Mouse (Mus musculus) embryonic fibroblast, embryonic 13.5 days (primary cell): ENCODE measurements around the gene Pmpca.

Experiments used
- CTCF ChIP-seq: IDR thresholded peaks from 2 replicates; pipeline ENCODE4 v1.5.1; 2011; ENCODE audit warnings: mild to moderate bottlenecking, control low read depth, low read length, moderate library complexity, borderline replicate concordance; ENCODE audit not compliant: insufficient read depth
- POLR2A ChIP-seq: IDR thresholded peaks from 2 replicates; pipeline ENCODE4 v1.6.1; 2011; ENCODE audit warnings: low read depth, mild to moderate bottlenecking, control low read depth, low read length, moderate library complexity

DNA sequence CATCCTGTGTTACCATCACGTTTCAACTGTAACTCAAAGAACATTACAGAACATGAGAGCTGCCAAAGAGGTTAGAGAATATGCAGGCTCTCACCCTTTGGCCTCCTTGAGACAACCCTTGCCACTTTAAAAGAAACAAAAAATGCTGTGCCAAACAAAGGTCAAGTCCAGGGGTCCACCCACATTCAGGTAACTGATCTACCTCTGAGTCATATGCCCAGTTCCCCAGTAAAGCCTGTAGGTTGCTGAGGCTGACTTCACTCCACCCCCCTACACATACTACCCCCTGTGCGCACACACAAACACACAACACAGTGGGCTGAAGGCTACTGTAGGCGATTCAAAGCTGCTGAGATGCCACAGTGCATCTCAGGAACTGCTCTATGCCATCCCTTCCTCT lies 1.4 kb upstream of the Pmpca start:
- TF ChIP-seq CTCF (no peak), POLR2A (no peak)
